Mouse (Mus musculus) lung, embryonic 15.5 days (tissue): Measurements from ENCODE around the gene Sgk2. TPM values are rescaled to one million over a fixed set of nuclear protein-coding genes. Genes with fewer than 3 reads are reported as not detected.
A peak's percentile ranks its signal among the peaks of the same experiment; 100 is the strongest.

ENCODE experiments used
- ATAC-seq: fragments of 200-750 bp; cut with Nextera tagmentation; 2 replicates; pipeline ENCODE4 v1.8.0; 2017; ENCODE audit warnings: moderate number of reproducible peaks, borderline replicate concordance; ENCODE audit not compliant: low FRiP score, low TSS enrichment; ENCODE audit errors: extremely low read depth
- H3K27ac ChIP-seq: fragments of 300-500 bp; sonication (generic); 2 replicates; pipeline ENCODE4 v1.5.1; 2015; ENCODE audit warnings: moderate library complexity, mild to moderate bottlenecking, inconsistent platforms
- H3K27me3 ChIP-seq: fragments of 300-500 bp; sonication (generic); 2 replicates; pipeline ENCODE4 v1.6.1; 2015; ENCODE audit warnings: inconsistent platforms
- H3K36me3 ChIP-seq: fragments of 300-500 bp; sonication (generic); 2 replicates; pipeline ENCODE4 v1.6.1; 2015; ENCODE audit warnings: inconsistent platforms
- H3K4me1 ChIP-seq: fragments of 300-500 bp; sonication (generic); 2 replicates; pipeline ENCODE4 v1.6.1; 2015; ENCODE audit warnings: inconsistent platforms
- H3K4me2 ChIP-seq: fragments of 300-500 bp; sonication (generic); 2 replicates; pipeline ENCODE4 v1.6.1; 2015; ENCODE audit warnings: inconsistent platforms, mild to moderate bottlenecking, moderate library complexity
- H3K4me3 ChIP-seq: fragments of 300-500 bp; sonication (generic); 2 replicates; pipeline ENCODE4 v1.5.1; 2015; ENCODE audit warnings: mild to moderate bottlenecking, inconsistent platforms
- H3K9ac ChIP-seq: fragments of 300-500 bp; sonication (generic); 2 replicates; pipeline ENCODE4 v1.6.1; 2015; ENCODE audit warnings: inconsistent platforms
- H3K9me3 ChIP-seq: fragments of 300-500 bp; sonication (generic); 2 replicates; pipeline ENCODE4 v1.6.1; 2016; ENCODE audit warnings: inconsistent platforms
- WGBS: fragments of 180-500 bp; shearing (Covaris S2); methylation state at CpG from one replicate; pipeline ENCODE4 v1.1.7; 2015; 5-methylcytosine and 5-hydroxymethylcytosine counted together
- polyA plus RNA-seq: library from polyadenylated mRNA; unstranded; fragments of >200 nt; fragmentation: Nextera tagmentation; extraction: Ambion mirVana; gene quantifications from 2 replicates; pipeline ENCODE4 v1.2.1, GENCODE M21; 2015

The Sgk2 gene
- polyA plus RNA-seq, 1 experiment from 2014 or later = not detected

DNA sequence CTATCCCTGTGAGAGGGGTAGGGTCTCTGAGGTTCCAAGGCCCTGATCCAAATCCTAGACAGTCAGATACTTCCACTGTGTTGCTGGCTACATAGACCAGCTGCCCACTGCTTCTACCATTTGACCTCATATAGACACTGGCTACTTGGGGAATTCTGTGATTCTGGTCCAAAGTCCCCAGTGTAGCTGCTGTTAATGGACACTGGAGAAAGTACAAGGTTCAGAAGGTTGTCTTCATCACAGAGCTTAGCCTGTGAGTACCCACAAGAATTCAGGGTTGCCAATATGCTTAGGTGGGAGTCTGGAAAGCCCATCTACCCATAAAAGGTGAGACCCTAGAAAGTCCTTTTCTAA, 4.9 kb downstream of the Sgk2 start:
- H3K4me2 ChIP-seq = no peak overlapping the region
- no peak overlapping the region for H3K9ac ChIP-seq
- no peaks in the 10 kb centered on the region for H3K36me3 ChIP-seq
- H3K9me3 ChIP-seq = no peaks in the 10 kb centered on the region
- no peak overlapping the region for H3K4me3 ChIP-seq
- ATAC-seq = no peak
- H3K4me1 ChIP-seq = no peaks in the 10 kb centered on the region
- no peak overlapping the region for H3K27ac ChIP-seq
- H3K27me3 ChIP-seq = no peaks in the 10 kb centered on the region; the same call in 1 of the 2 replicates

DNA sequence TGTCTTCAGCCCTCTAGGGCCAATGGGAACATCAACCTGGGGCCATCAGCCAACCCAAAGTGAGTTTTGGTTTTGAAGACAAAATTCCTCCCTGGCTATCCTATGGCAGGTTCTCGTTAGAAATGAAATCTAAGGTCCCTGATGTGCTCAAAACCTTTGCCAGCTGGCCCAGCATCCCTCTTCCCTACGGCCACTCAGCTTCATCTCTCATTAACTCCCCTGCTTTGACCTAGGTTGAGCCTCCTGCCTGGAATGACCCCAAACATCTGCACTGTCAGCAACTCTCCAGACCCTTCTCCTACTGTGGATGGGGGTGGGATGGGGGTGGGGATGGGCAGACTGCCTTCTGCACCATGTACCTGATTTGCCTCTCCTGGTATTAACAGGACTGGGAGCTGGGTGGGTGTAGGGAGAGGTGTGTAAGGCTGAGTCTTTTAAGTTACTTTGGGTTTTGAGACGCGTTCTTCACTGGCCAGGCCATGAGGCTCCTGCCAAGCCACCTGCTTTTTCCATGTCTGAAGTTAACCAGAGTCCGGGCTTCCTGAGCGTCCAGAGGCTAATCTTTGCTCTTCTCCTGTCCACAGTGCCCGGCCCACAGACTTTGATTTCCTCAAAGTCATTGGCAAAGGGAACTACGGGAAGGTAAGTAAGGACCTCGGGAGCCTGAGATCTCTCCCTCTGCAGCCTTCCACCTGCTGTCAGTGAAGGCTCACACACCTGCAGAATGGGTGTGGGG, 6.9 kb downstream of the Sgk2 start:
- H3K4me3 ChIP-seq = no peak overlapping the region
- 69% methylated on average over 9 of the region's 9 CpGs for WGBS
- no peak for ATAC-seq

DNA sequence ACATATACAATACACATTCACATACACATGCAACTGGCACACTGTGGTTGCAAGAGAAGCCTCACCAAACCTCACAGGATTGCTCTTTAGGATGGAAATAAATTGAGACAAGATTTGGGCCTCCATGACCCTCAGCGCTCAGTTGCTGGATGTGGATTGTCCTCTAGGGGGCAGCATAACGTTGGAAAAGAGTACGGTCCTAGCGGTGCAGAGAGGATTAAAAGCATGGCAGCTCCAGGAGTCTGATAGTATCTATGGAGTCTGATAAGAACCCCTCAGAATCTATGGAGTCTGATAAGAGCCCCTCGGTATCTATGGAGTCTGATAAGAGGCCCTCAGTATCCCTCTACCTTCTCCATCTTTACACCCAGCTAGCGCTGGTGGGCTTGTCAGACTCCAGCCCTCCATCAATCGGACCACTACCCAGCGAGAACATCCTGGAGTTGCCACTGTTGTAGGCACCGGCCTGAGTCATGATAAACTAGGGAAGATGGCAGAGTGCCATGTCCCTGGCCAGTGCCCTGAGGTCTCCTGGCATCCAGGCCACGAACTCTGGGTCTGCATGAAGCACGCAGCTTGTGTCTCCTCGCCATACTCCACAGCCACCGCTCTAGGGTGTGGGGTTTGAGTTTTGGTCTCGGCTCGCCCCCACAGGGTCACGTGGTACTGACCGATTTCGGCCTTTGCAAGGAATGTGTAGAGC, 11.5 kb downstream of the Sgk2 start:
- Histone ChIP-seq H3K27me3 (no peaks in the 10 kb centered on the region; the same call in 1 of the 2 replicates), H3K4me2 (peak overlapping the region; percentile 33), H3K4me3 (no peak overlapping the region; the same call in 1 of the 2 replicates), H3K27ac (no peak overlapping the region), H3K4me1 (peaks cover 2% of the 10 kb centered on the region; the same call in 1 of the 2 replicates), H3K9ac (no peak overlapping the region), H3K36me3 (no peaks in the 10 kb centered on the region), H3K9me3 (no peaks in the 10 kb centered on the region)
- 29% methylated on average over 18 of the region's 18 CpGs for WGBS
- ATAC-seq = peak; percentile 66; the same call in 1 of the 2 replicates

More for the DNA sequence above, 6.9 kb downstream of the Sgk2 start:
- Histone ChIP-seq H3K9me3 (no peaks in the 10 kb centered on the region), H3K9ac (no peak overlapping the region), H3K4me1 (peaks cover 2% of the 10 kb centered on the region; the same call in 1 of the 2 replicates), H3K27ac (no peak overlapping the region), H3K27me3 (no peaks in the 10 kb centered on the region; the same call in 1 of the 2 replicates), H3K36me3 (no peaks in the 10 kb centered on the region), H3K4me2 (no peak overlapping the region)

DNA sequence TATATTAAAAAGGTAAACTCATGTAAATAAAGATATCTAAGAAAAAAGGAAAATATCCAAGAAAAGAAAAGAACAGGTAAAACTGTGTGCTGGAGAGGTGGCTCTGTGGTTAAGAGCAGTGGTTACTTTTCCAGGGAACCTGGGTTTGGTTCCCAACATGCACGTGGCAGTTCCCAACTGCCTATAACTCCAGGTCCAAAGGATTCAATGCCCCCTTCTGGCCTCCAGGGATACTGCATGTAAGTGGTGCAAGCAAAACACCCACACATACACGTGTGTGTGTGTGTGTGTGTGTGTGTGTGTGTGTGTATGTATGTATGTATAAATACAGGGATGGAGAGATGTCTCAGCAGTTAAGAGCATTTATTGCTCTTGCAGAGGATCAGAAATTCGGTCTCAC, 12.6 kb downstream of the Sgk2 start:
- Histone ChIP-seq H3K36me3 (no peaks in the 10 kb centered on the region), H3K9ac (no peak overlapping the region), H3K9me3 (no peaks in the 10 kb centered on the region), H3K4me3 (no peak overlapping the region), H3K4me2 (no peak overlapping the region), H3K27ac (no peak overlapping the region), H3K27me3 (no peaks in the 10 kb centered on the region; the same call in 1 of the 2 replicates), H3K4me1 (peaks cover 2% of the 10 kb centered on the region; the same call in 1 of the 2 replicates)
- ATAC-seq = no peak
- 20% methylated on average over 3 of the region's 3 CpGs for WGBS

DNA sequence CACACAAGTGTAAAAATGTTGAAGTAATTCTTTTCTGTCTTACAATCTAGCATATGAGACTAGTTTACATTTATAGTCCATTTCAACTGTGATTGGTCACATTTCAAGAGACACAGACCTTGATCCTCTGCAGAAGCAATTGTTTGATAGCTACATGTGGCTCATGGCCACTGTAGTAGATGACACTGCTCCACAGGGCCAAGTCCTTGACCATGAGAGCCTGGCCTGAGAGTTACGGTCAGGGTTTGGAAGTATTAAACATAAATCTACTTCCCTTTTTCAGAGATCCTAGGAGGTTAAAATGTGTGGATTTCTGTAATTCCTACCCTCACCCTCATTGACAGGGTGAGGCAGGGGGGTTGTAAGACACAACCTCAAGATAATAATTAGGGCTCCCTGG, 13.9 kb downstream of the Sgk2 start:
- WGBS = 87% methylated on average over 1 of the region's 1 CpGs

DNA sequence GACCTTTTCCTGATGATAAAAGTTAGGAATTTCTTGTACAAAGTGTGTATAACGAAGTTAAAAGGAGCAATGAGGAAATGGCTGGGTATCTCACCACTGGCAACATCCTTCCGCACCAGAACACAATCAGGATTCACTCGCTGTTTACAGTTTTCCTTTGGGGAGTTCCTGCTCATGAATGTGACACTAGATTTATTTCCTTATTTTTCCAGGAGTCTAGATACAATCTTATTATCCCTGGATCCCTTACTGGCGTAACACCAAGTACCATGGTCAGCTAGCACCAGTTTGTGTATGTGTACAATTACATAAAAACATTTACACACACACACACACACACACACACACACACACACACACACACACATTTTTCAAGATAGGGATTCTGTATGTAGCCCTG, 20.2 kb downstream of the Sgk2 start:
- WGBS = 61% methylated on average over 4 of the region's 4 CpGs
- no peak overlapping the region for H3K9ac ChIP-seq
- ATAC-seq = no peak

More for the DNA sequence above, 13.9 kb downstream of the Sgk2 start:
- Histone ChIP-seq H3K9me3 (no peaks in the 10 kb centered on the region), H3K4me2 (no peak overlapping the region), H3K4me1 (peaks cover 2% of the 10 kb centered on the region; the same call in 1 of the 2 replicates), H3K27ac (no peak overlapping the region), H3K9ac (no peak overlapping the region), H3K36me3 (no peaks in the 10 kb centered on the region), H3K27me3 (no peaks in the 10 kb centered on the region; the same call in 1 of the 2 replicates), H3K4me3 (no peak overlapping the region)
- no peak for ATAC-seq

DNA sequence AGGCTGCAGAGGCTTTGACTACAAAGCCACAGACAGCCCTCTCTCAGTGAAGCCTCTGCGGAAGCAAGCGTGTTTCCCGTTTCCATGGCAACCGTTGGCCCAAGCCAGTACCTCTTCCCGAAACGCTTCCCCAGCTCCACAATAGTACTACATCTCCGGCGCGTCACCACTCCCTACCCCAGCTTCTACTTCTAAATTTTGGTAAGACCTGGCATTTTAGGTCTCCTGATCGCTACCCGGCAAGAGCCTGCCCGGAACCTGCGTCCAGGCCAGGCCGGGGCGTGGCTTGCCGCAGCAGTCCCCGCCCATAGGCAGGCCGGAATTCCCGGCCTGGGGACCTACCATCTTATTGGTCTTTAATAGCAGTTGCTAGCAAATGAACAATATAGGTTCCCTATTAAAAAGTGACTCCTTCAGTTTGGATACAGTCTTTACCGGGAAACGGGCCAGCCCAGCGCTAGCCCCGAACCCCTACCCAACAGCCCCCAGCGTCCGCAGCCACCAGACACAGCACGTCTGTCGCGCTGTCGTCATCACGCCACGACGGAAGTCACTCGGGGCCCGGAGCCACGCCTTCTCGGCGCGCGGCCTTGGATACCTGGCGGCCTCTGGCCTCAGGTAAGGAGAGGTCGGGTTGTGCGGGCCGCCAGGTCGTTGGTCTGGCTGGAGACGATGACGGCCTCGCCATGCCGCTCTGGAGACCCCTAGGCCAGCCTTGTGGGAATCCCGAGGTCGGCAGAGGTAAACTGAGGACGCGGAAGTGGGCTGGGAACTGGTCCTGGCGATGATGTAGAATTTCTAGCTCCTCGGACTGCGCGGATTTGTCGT, 30.0 kb downstream of the Sgk2 start, which contains the start of gene Ift52:
Gene Ift52 (plus strand): TSS at position 439 of the 828 bp plus-strand sequence.
- Histone ChIP-seq H3K9ac (peak within 1 kb of the TSS; percentile 76), H3K4me3 (peak within 1 kb of the TSS; percentile 81), H3K36me3 (no peaks in the 10 kb centered on the region), H3K27me3 (no peaks in the 10 kb centered on the region), H3K4me1 (peaks cover 10% of the 10 kb centered on the region), H3K4me2 (peak within 1 kb of the TSS; percentile 58), H3K9me3 (no peaks in the 10 kb centered on the region), H3K27ac (peak within 1 kb of the TSS; percentile 73)
- WGBS = under 1% methylated on average over 57 of the region's 57 CpGs
- ATAC-seq = peak; percentile 96

More for the DNA sequence above, 20.2 kb downstream of the Sgk2 start:
- Histone ChIP-seq H3K27me3 (no peaks in the 10 kb centered on the region; the same call in 1 of the 2 replicates), H3K36me3 (no peaks in the 10 kb centered on the region), H3K4me3 (no peak overlapping the region), H3K9me3 (no peaks in the 10 kb centered on the region), H3K4me1 (no peaks in the 10 kb centered on the region), H3K4me2 (no peak overlapping the region), H3K27ac (no peak overlapping the region)

DNA sequence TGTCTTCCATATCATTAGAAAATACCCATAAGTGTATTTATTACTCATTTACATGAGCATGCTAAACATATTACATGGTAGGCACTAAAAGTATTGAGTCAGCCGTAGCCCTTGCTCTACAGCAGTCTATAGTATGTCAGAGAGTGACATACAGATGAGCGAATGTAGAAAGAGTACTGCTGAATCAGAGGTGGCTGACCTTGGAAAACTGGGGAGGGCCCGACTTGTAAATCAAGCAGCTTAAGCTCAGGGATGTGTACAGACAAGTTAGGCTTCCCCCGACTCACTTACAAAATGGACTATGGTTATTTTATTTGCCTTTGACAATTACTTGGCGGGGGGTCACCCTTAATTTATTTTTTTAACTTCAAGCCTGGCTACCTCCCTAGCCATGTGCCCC, 44.2 kb downstream of the Sgk2 start:
- Histone ChIP-seq H3K4me1 (no peaks in the 10 kb centered on the region), H3K27ac (no peak overlapping the region), H3K9me3 (no peaks in the 10 kb centered on the region), H3K36me3 (peaks cover 78% of the 10 kb centered on the region), H3K27me3 (no peaks in the 10 kb centered on the region), H3K9ac (no peak overlapping the region), H3K4me2 (no peak overlapping the region), H3K4me3 (no peak overlapping the region)
- ATAC-seq = no peak
- WGBS = 89% methylated on average over 5 of the region's 5 CpGs

DNA sequence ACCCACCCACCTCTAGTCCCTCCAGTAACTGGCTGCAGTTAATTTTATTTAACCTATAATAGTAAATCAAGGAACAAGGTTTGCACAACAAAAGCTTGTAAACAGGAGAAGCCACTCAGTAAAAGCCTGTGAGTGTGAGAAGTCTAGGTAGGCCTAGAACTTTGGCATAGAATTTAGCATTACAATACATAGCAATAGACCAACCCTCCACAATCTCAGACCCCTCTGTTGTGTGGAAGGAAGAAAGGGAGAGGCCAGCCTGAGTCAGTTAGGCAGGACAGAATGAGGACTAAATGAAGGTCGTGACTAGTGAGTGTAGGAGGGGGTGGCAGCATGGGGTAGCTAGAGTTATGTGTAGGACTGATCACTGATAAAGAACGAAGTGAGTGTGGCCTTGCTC, 44.6 kb downstream of the Sgk2 start:
- Histone ChIP-seq H3K9me3 (no peaks in the 10 kb centered on the region), H3K4me1 (no peaks in the 10 kb centered on the region), H3K4me3 (no peak overlapping the region), H3K4me2 (no peak overlapping the region), H3K9ac (no peak overlapping the region), H3K27ac (no peak overlapping the region), H3K36me3 (peaks cover 78% of the 10 kb centered on the region), H3K27me3 (no peaks in the 10 kb centered on the region)
- ATAC-seq = no peak
- 65% methylated on average over 2 of the region's 2 CpGs for WGBS

DNA sequence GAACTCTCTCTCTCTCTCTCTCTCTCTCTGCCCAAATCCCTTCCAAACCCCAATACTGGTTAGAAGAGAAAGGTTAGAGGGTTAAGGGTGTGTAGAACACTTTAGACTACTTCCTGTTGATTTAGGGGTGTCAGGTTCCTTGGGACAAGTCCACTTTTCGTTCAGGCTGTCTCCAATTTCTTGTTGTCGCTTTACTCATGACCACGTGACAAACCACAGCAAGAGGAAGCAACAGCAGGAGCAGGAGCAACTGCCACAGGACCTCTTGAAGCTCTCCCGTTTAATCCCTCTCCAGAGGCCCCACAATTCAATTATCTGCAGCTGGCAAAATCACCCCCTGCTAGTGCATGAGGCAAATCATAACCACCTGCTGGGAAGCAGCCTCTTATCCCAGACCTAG, 45.5 kb downstream of the Sgk2 start:
- H3K27me3 ChIP-seq = no peaks in the 10 kb centered on the region
- no peaks in the 10 kb centered on the region for H3K4me1 ChIP-seq
- no peak overlapping the region for H3K9ac ChIP-seq
- WGBS = 47% methylated on average over 4 of the region's 4 CpGs
- peaks cover 78% of the 10 kb centered on the region for H3K36me3 ChIP-seq
- ATAC-seq = no peak
- no peak overlapping the region for H3K4me3 ChIP-seq
- H3K27ac ChIP-seq = no peak overlapping the region
- no peaks in the 10 kb centered on the region for H3K9me3 ChIP-seq
- H3K4me2 ChIP-seq = no peak overlapping the region

DNA sequence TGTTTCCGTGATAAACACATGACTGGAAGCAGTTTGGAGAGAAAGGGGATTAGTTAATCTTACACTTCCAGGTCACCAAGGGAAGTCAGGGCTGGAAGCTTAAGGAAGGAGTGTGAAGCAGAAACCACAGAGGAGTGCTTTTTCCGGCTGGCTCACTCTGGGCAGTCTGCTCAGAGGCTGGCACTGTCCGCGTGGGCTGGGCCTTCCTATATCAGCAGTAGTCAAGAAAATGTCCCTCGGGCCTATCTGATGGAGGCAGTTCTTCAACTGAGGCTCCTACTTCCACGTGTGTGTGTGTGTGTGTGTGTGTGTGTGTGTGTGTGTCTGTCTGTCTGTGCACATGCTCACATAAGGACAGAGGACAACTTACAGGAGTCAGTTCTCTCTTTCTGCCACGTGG, 52.8 kb downstream of the Sgk2 start:
- Histone ChIP-seq H3K27ac (no peak overlapping the region), H3K36me3 (peaks cover 79% of the 10 kb centered on the region), H3K27me3 (no peaks in the 10 kb centered on the region), H3K9me3 (no peaks in the 10 kb centered on the region), H3K4me2 (no peak overlapping the region), H3K9ac (no peak overlapping the region), H3K4me3 (no peak overlapping the region), H3K4me1 (no peaks in the 10 kb centered on the region)
- ATAC-seq = no peak
- 83% methylated on average over 7 of the region's 7 CpGs for WGBS
